Mouse (Mus musculus) limb, embryonic 15.5 days (tissue): ENCODE data around the gene Zmat3. TPM values are rescaled to one million over a fixed set of nuclear protein-coding genes. Genes with fewer than 3 reads are reported as not detected.

Experiments
- ATAC-seq: fragments of 200-750 bp; cut with Nextera tagmentation; 2 replicates; pipeline ENCODE4 v1.8.0; 2017; ENCODE audit warnings: low read depth, moderate TSS enrichment; ENCODE audit not compliant: insufficient number of reproducible peaks, low FRiP score, low TSS enrichment
- H3K27ac ChIP-seq: fragments of 300-500 bp; sonication (generic); 2 replicates; pipeline ENCODE4 v1.5.1; 2015; ENCODE audit warnings: moderate library complexity, mild to moderate bottlenecking, inconsistent platforms
- H3K27me3 ChIP-seq: fragments of 300-500 bp; sonication (generic); 2 replicates; pipeline ENCODE4 v1.6.1; 2015; ENCODE audit warnings: inconsistent platforms
- H3K36me3 ChIP-seq: fragments of 300-500 bp; sonication (generic); 2 replicates; pipeline ENCODE4 v1.6.1; 2015; ENCODE audit warnings: inconsistent platforms
- H3K4me1 ChIP-seq: fragments of 300-500 bp; sonication (generic); 2 replicates; pipeline ENCODE4 v1.6.1; 2015; ENCODE audit warnings: inconsistent platforms
- H3K4me2 ChIP-seq: fragments of 300-500 bp; sonication (generic); 2 replicates; pipeline ENCODE4 v1.6.1; 2015; ENCODE audit warnings: mild to moderate bottlenecking, inconsistent platforms
- H3K4me3 ChIP-seq: fragments of 300-500 bp; sonication (generic); 2 replicates; pipeline ENCODE4 v1.5.1; 2015; ENCODE audit warnings: mild to moderate bottlenecking, inconsistent platforms
- H3K9ac ChIP-seq: fragments of 300-500 bp; sonication (generic); 2 replicates; pipeline ENCODE4 v1.6.1; 2015; ENCODE audit warnings: inconsistent platforms
- H3K9me3 ChIP-seq: fragments of 300-500 bp; sonication (generic); 2 replicates; pipeline ENCODE4 v1.6.1; 2016; ENCODE audit warnings: inconsistent platforms
- WGBS: fragments of 180-500 bp; shearing (Covaris S2); methylation state at CpG from one replicate; pipeline ENCODE4 v1.1.7; 2015; 5-methylcytosine and 5-hydroxymethylcytosine counted together
- polyA plus RNA-seq: library from polyadenylated mRNA; unstranded; fragments of >200 nt; fragmentation: Nextera tagmentation; extraction: Ambion mirVana; gene quantifications from 2 replicates; pipeline ENCODE4 v1.2.1, GENCODE M21; 2015

Gene Zmat3
- polyA plus RNA-seq, 1 experiment from 2014 or later, result 6.0 TPM

DNA sequence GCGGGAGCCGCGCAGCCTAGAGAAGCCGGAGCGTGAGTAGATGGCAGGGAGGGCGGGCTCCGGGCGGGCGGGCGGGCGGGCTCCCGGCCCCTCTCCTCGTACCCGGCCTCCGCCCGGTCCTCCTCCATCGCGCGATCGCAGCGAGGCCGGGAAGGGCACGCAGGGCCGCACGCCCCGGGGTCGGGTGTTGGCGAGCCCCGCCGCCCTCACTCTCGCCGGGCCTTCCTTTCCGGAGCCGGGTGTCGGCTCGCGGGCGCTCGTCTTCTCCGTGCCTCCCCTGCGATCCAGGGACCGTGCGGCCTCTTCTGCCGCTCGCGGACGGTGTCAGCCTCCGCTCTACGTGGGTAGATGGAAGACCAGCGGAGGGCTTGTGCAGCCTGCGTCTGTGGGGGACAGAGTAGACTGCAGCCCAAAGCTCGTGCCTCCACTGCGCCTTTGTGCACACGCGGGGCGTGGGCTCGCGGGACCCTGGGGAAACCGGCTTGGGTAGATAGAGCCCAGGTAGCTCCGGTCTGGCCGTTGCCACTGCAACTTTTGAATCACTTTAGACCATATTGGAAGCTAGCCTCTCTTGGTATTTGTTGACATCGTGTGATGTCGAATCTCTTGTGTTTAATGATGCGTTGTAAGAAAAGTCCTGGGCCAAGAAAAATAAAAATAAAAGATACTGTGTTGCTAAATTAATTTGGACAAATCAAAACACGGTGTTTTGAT lies 31.8 kb upstream of the Zmat3 start, which contains the start of gene Pik3ca:
Gene Pik3ca, plus strand, starts transcription at position 211 of the 714 bp plus-strand sequence.
- H3K27me3 ChIP-seq, result no peaks in the 10 kb centered on the region
- H3K27ac ChIP-seq, result peak within 1 kb of the TSS; percentile 98
- H3K9me3 ChIP-seq, result no peaks in the 10 kb centered on the region
- H3K36me3 ChIP-seq, result no peaks in the 10 kb centered on the region
- peak within 1 kb of the TSS; percentile 77 for H3K4me2 ChIP-seq
- H3K9ac ChIP-seq, result peak within 1 kb of the TSS; percentile 89
- H3K4me1 ChIP-seq, result peaks cover 27% of the 10 kb centered on the region
- peak; percentile 37 for ATAC-seq
- WGBS, result under 1% methylated on average over 56 of the region's 65 CpGs
- peak within 1 kb of the TSS; percentile 70 for H3K4me3 ChIP-seq

GRCm38 (mm10) chr3:32396794-32397460 lies 31.1 kb upstream of the Zmat3 start:
- H3K4me1 ChIP-seq, result peaks cover 24% of the 10 kb centered on the region
- H3K36me3 ChIP-seq, result no peaks in the 10 kb centered on the region
- 0% methylated on average over 46 of the region's 77 CpGs for WGBS
- H3K27ac ChIP-seq, result peak overlapping the region; percentile 98
- H3K9me3 ChIP-seq, result no peaks in the 10 kb centered on the region
- peak overlapping the region; percentile 89 for H3K9ac ChIP-seq
- peak; percentile 98 for ATAC-seq
- H3K4me3 ChIP-seq, result peak overlapping the region; percentile 70
- H3K4me2 ChIP-seq, result peak overlapping the region; percentile 77
- H3K27me3 ChIP-seq, result no peaks in the 10 kb centered on the region

DNA sequence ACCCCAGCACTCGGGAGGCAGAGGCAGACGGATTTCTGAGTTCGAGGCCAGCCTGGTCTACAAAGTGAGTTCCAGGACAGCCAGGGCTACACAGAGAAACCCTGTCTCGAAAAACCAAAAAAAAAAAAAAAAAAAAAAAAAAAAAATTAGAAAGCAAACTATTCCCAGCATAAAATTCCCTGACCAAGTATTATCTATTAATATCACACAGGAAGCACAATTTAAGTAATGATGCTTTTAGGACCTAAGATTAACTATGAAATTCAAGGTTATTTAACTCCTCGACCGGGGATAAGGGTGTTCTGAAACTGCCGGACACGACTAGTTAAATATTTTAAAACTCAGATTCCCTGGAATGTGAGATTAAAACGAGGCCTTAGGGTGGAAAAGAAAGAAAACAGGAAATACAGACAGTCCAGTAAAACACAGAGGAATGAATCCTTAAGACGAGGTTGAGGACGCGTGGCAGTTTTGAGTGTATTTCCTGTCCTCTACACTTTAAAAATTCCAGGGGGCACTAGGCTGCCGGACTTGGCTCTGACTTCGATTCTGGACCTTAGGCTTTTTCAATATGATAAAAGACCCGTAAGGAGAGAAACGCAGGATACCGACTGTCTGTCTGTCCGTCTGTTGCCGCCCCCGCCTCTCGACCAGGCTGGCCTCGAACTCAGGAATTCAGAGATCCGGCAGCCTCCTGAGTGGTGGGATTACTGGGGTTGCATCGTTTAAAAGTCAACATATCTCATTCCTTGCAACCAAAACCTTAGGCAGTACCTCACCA lies 30.1 kb upstream of the Zmat3 start:
- no peak for ATAC-seq

GRCm38 (mm10) chr3:32393986-32394385 lies 28.2 kb upstream of the Zmat3 start:
- Histone ChIP-seq H3K4me2 (no peak overlapping the region), H3K36me3 (no peaks in the 10 kb centered on the region), H3K27ac (no peak overlapping the region), H3K9me3 (no peaks in the 10 kb centered on the region), H3K27me3 (no peaks in the 10 kb centered on the region), H3K4me3 (no peak overlapping the region), H3K4me1 (peaks cover 10% of the 10 kb centered on the region), H3K9ac (no peak overlapping the region)
- ATAC-seq, result no peak
- WGBS, result 87% methylated on average over 8 of the region's 8 CpGs

More for the DNA sequence above, 30.1 kb upstream of the Zmat3 start:
- H3K4me3 ChIP-seq, result peak overlapping the region; percentile 70
- 14% methylated on average over 23 of the region's 24 CpGs for WGBS
- peaks cover 24% of the 10 kb centered on the region for H3K4me1 ChIP-seq
- no peaks in the 10 kb centered on the region for H3K36me3 ChIP-seq
- peak overlapping the region; percentile 42 for H3K9ac ChIP-seq
- H3K9me3 ChIP-seq, result no peaks in the 10 kb centered on the region
- peak overlapping the region; percentile 98 for H3K27ac ChIP-seq
- peak overlapping the region; percentile 77 for H3K4me2 ChIP-seq
- H3K27me3 ChIP-seq, result no peaks in the 10 kb centered on the region

- no peak overlapping the region for H3K9ac ChIP-seq
- WGBS, result 86% methylated on average over 4 of the region's 4 CpGs
These were observed 27.0 kb upstream of the Zmat3 start for GRCm38 (mm10) chr3:32392841-32393240.

DNA sequence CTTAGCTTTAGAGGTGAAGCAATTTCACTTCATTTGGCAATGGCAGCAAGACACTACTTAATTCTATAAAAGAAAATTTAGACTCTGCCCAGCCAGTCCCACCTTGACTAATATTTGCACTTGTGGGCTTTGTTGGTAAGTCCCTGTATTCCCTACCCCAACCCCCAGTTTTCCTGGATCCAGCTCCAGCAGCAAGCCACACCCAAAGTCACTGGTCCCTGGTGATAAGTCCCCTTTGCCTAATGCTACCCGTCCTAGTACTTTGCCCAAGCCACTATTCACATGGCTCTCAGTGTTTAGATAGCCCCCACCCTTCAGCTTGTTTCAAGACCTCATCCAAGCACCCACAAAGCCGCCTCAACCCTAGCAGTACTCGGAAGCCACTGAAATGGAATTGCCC lies 15.7 kb upstream of the Zmat3 start:
- ATAC-seq, result no peak
- no peaks in the 10 kb centered on the region for H3K36me3 ChIP-seq
- H3K27me3 ChIP-seq, result no peaks in the 10 kb centered on the region
- no peak overlapping the region for H3K4me2 ChIP-seq
- H3K4me3 ChIP-seq, result no peak overlapping the region
- H3K27ac ChIP-seq, result no peak overlapping the region
- no peaks in the 10 kb centered on the region for H3K4me1 ChIP-seq
- H3K9ac ChIP-seq, result no peak overlapping the region
- WGBS, result 77% methylated on average over 3 of the region's 3 CpGs
- no peaks in the 10 kb centered on the region for H3K9me3 ChIP-seq

More at GRCm38 (mm10) chr3:32392841-32393240, 27.0 kb upstream of the Zmat3 start:
- no peaks in the 10 kb centered on the region for H3K27me3 ChIP-seq
- H3K4me3 ChIP-seq, result no peak overlapping the region
- H3K9me3 ChIP-seq, result no peaks in the 10 kb centered on the region
- H3K36me3 ChIP-seq, result no peaks in the 10 kb centered on the region
- no peak overlapping the region for H3K27ac ChIP-seq
- peaks cover 4% of the 10 kb centered on the region; the same call in 1 of the 2 replicates for H3K4me1 ChIP-seq
- H3K4me2 ChIP-seq, result no peak overlapping the region
- ATAC-seq, result no peak

DNA sequence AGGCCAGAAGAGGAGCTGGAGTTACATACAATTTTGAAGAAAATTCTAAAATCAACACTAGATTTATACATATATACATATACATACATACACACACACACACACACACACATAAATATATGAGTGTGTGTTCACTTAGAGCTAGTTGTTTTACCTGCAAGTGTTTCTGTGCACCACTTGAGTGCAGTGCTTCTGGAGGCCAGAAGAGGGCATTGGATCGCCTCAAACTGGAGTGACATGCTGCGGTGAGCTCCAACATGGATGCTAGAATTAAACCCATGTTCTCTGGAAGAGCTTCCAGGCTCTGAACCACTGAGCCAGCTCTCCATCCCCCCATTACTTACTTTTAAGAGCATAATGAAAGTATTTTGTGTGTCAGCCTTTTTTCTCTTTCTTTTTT lies 14.1 kb upstream of the Zmat3 start:
- ATAC-seq, result no peak
- WGBS, result 36% methylated on average over 2 of the region's 2 CpGs
- H3K27me3 ChIP-seq, result no peaks in the 10 kb centered on the region
- H3K9ac ChIP-seq, result no peak overlapping the region
- H3K4me3 ChIP-seq, result no peak overlapping the region
- H3K4me1 ChIP-seq, result no peaks in the 10 kb centered on the region
- H3K36me3 ChIP-seq, result no peaks in the 10 kb centered on the region
- H3K9me3 ChIP-seq, result no peaks in the 10 kb centered on the region
- H3K4me2 ChIP-seq, result no peak overlapping the region
- H3K27ac ChIP-seq, result no peak overlapping the region

- no peak for ATAC-seq
- 76% methylated on average over 6 of the region's 6 CpGs for WGBS
- H3K4me1 ChIP-seq, result no peaks in the 10 kb centered on the region
- H3K36me3 ChIP-seq, result no peaks in the 10 kb centered on the region
- H3K4me3 ChIP-seq, result no peak overlapping the region
- H3K27ac ChIP-seq, result no peak overlapping the region
- no peaks in the 10 kb centered on the region for H3K27me3 ChIP-seq
- no peak overlapping the region for H3K9ac ChIP-seq
- no peak overlapping the region for H3K4me2 ChIP-seq
- H3K9me3 ChIP-seq, result no peaks in the 10 kb centered on the region
These were observed 7.4 kb upstream of the Zmat3 start for GRCm38 (mm10) chr3:32373236-32373635.

GRCm38 (mm10) chr3:32372470-32372869 lies 6.7 kb upstream of the Zmat3 start:
- Histone ChIP-seq H3K4me1 (no peaks in the 10 kb centered on the region), H3K27me3 (no peaks in the 10 kb centered on the region), H3K27ac (no peak overlapping the region), H3K9ac (no peak overlapping the region), H3K4me3 (no peak overlapping the region), H3K4me2 (no peak overlapping the region), H3K36me3 (no peaks in the 10 kb centered on the region), H3K9me3 (no peaks in the 10 kb centered on the region)
- ATAC-seq, result no peak
- 71% methylated on average over 8 of the region's 8 CpGs for whole genome bisulfite sequencing

- ATAC-seq, result no peak
- Histone ChIP-seq H3K27ac (no peak overlapping the region), H3K4me1 (no peaks in the 10 kb centered on the region), H3K27me3 (no peaks in the 10 kb centered on the region), H3K9ac (no peak overlapping the region), H3K36me3 (no peaks in the 10 kb centered on the region), H3K9me3 (no peaks in the 10 kb centered on the region), H3K4me2 (no peak overlapping the region), H3K4me3 (no peak overlapping the region)
- WGBS, result 66% methylated on average over 7 of the region's 7 CpGs
These were observed 6.1 kb upstream of the Zmat3 start for GRCm38 (mm10) chr3:32371957-32372356.

GRCm38 (mm10) chr3:32367516-32367915 lies 1.7 kb upstream of the Zmat3 start:
- WGBS, result 78% methylated on average over 1 of the region's 1 CpGs
- ATAC-seq, result no peak

More at GRCm38 (mm10) chr3:32367516-32367915, 1.7 kb upstream of the Zmat3 start:
- H3K4me3 ChIP-seq, result no peak overlapping the region
- H3K9ac ChIP-seq, result no peak overlapping the region
- no peak overlapping the region for H3K27ac ChIP-seq
- H3K27me3 ChIP-seq, result no peaks in the 10 kb centered on the region
- peaks cover 5% of the 10 kb centered on the region; the same call in 1 of the 2 replicates for H3K4me1 ChIP-seq
- no peak overlapping the region for H3K4me2 ChIP-seq
- H3K36me3 ChIP-seq, result no peaks in the 10 kb centered on the region
- no peaks in the 10 kb centered on the region for H3K9me3 ChIP-seq
